Mouse (Mus musculus): ENCODE measurements at regions not wholly inside any gene's neighbourhood (a gene's known extent, or its start where the extent isn't known, plus 50 kb on each side); places are given as distances from the start of the nearest gene placed in this dataset.

DNA sequence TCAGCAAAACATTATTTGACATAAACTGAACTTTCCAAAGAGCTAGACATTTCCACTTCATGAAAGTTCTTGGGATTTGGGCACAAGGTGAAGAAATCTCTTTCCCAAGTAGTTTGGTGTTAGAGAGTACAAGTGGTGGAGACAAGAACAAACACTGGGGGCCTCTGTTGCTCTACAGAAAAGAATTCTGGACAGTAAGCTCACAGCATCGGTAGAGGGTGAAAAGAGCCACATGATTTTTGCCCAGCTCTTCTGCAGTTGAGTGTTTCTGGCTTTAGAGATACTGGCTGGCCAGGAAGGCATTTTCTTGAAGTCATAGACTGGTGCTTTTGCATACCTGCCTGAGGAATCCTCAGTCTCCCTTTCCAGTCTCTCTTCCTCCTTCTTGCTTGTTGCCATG, 127.8 kb downstream of the Stk31 start:
- DNase-seq (ENCODE audit: low read depth) = no peak

- no peak for DNase-seq (ENCODE audit: low read depth)
These were observed 128.3 kb downstream of the Stk31 start for GRCm38 (mm10) chr6:49523696-49524095.

GRCm38 (mm10) chr6:49533956-49534355, 138.6 kb downstream of the Stk31 start:
- DNase-seq (ENCODE audit: low read depth) = no peak

GRCm38 (mm10) chr6:49534551-49534950, 139.1 kb downstream of the Stk31 start:
- DNase-seq (ENCODE audit: low read depth) = no peak

GRCm38 (mm10) chr6:49544946-49545345, 149.5 kb downstream of the Stk31 start:
- DNase-seq (ENCODE audit: low read depth) = no peak

DNA sequence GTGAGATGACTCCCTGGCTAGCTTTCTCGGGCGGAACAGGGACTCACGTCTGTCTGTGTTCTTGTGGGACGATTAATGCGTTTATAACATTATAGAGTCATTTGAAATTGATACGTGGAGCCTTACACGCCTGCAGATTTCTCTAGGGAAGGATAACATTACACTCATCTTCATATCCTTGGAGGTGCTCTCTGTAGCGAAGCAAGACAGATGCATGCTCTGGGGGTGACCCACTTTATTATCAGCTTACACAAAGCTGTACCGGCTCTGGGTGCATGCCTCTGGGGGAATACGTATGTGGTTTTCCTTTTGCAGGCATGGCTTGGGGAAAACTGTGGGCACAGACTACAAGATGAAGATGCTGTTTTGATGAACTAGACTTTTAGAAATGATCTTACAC, 159.7 kb downstream of the Stk31 start:
- no peak for DNase-seq (ENCODE audit: low read depth)

- no peak for DNase-seq (ENCODE audit: low read depth)
These were observed 163.1 kb downstream of the Stk31 start for GRCm38 (mm10) chr6:49558508-49558907.

DNA sequence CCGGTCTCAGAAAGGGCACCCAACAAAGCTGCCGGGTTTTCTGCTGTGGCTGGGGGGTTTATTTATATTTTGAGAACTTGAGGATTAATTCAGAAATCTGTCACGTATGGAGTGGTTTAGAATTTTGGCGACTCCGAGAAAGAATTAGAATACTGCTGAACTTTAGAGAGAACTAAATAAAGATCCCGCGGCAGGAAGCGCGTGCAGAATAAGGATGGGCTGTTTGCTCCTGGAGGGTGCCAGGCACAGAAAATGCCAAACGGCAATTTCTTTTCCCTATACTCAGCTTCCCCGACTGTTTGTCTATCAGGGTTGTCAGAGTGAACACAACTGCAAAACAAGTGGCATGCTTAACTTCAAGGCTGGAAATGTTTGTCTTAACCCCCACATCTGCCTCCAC, 163.7 kb downstream of the Stk31 start:
- no peak for DNase-seq (ENCODE audit: low read depth)

- DNase-seq (ENCODE audit: low read depth) = no peak
These were observed 182.9 kb downstream of the Stk31 start for GRCm38 (mm10) chr6:49578340-49578739.

GRCm38 (mm10) chr6:49579691-49580090, 184.3 kb downstream of the Stk31 start:
- no peak for DNase-seq (ENCODE audit: low read depth)

- DNase-seq (ENCODE audit: low read depth) = no peak
These were observed 186.8 kb downstream of the Stk31 start for GRCm38 (mm10) chr6:49582040-49582707.

- DNase-seq (ENCODE audit: low read depth) = no peak
These were observed 191.1 kb downstream of the Stk31 start for GRCm38 (mm10) chr6:49586553-49586952.

- no peak for DNase-seq (ENCODE audit: low read depth)
These were observed 193.3 kb downstream of the Stk31 start for GRCm38 (mm10) chr6:49588677-49589076.

- no peak for DNase-seq (ENCODE audit: low read depth)
These were observed 195.7 kb downstream of the Stk31 start for GRCm38 (mm10) chr6:49590927-49591631.

GRCm38 (mm10) chr6:49591632-49592000, 196.2 kb downstream of the Stk31 start:
- DNase-seq (ENCODE audit: low read depth) = no peak

GRCm38 (mm10) chr6:49592676-49593075, 197.3 kb downstream of the Stk31 start:
- DNase-seq (ENCODE audit: low read depth) = no peak

DNA sequence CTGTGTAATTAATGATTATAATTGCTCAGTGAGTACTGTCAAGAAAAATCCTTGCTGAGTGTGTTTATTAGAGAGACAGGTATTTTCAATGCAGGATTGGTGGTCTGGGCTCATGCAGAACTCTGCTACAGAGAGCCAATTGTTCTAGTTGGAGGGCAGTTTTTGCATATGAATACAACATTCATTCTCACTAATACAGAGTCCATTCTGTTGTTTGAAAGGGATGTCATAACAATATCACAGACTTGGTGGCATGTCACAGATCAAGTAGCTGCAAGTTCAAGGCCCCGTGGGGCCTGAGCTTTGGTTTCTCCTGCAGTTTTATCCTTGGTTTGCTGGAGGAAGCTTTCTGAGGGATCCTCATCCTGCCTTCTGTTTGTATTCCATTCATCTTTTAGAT, 207.8 kb downstream of the Stk31 start:
- no peak for DNase-seq (ENCODE audit: low read depth)

GRCm38 (mm10) chr6:49603844-49604243, 208.4 kb downstream of the Stk31 start:
- no peak for DNase-seq (ENCODE audit: low read depth)

DNA sequence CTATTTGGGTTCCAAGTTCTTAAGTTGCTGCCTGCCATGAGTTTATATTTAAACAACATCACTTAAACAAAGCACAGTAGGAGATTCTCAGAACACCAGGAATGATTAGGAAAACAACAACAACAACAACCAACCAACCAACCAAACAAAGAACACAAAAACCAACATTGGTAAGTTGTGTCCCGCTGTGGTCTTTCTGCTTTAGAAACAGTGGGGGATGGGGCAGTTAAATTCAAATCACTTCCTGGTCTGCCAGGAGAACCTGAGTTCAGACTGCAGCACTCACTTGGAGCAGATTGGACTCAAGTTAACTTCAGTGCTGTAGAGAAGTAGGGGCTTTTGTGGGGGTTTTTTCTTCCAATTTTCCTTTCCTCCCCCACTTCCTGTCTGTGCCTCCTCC, 210.6 kb downstream of the Stk31 start:
- no peak for DNase-seq (ENCODE audit: low read depth)

- no peak for DNase-seq (ENCODE audit: low read depth)
These were observed 211.3 kb downstream of the Stk31 start for GRCm38 (mm10) chr6:49606626-49607158.

DNA sequence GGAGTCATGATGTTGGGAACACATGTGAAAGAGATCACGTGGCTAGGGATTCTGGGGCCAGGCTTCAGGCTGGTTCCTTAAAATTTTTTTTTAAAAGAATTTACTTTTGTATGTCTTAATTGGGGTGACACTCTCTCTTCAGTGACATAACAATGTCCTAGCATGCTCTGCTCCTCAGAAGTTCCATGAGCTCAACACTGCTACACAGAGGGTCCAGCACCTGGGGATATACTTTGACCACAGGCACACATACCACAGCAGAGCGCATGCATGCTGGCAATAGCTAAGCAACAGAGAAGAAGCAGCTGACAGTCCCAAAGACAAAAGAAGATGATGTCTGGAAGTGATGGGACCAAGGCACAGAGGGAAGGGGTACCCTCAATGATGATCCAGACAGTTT, 198.4 kb upstream of the Npy start:
- DNase-seq (ENCODE audit: low read depth) = no peak

DNA sequence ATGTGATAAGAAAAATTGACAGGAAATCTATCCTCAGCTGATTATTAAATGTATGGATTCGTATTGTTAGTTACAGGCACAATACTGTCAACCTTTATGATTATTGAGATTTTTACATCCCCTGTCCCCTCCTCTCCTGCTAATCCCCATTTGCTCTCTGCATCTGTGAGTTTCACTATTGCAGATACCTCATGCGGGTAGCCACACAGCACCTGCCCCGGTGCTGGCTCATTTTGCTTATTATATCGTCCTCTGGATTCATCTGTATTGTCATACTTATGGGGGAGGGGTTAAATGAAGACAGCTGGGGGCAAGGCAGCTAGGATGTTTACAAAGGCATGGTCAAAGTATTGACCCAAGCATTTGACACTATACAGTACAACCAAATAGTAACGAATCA, 197.9 kb upstream of the Npy start:
- DNase-seq (ENCODE audit: low read depth) = no peak

DNA sequence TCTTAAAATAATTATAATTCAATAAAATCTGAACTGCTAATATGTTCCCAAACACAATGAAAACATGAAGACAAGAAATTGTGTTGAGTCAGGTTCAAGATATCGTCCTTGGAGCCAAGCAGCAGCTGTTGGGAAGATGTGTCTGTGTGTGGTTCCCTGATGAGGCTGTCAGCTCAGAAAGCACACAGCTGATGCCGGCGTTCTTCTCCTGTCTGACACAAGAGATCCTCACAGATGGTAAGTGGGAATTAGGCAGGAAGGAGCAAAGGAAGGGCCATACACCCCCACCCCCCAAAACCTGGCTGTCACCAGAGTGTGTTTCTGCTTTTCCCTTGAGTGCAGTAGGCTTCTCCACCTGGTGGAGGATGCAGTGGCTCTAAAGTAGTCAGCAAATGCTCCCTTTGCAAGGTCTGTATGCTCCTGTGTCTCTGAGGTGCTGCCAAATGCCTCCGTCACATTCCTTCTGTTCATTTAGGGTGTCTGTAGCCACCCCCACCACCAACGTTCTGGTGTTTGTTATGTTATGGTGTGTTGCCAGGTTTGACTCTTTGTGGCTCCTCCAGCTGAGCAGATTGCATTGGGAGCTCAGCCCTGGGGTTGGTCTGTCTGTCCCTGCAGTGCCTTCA, 188.9 kb upstream of the Npy start:
- DNase-seq (ENCODE audit: low read depth) = no peak

All from c-Kit-positive CD71-negative TER-119-negative erythroid progenitor cells, embryonic 14.5 days (primary cell).